Mouse (Mus musculus) cortical plate, adult 2 months (tissue): ENCODE measurements around the gene Agtpbp1. TPM values are rescaled to one million over a fixed set of nuclear protein-coding genes. Genes with fewer than 3 reads are reported as not detected.

Experiments used
- H3K27ac ChIP-seq: fragments of 200-500 bp; 2 replicates; pipeline ENCODE4 v1.5.1; 2012; ENCODE audit warnings: low read length, control low read depth, inconsistent platforms; ENCODE audit not compliant: insufficient read depth
- H3K4me1 ChIP-seq: fragments of 200-500 bp; 2 replicates; pipeline ENCODE4 v1.6.1; 2011; ENCODE audit warnings: low read length; ENCODE audit not compliant: control insufficient read depth, insufficient read depth
- H3K4me3 ChIP-seq: fragments of 200-500 bp; 2 replicates; pipeline ENCODE4 v1.5.1; 2011; ENCODE audit warnings: mild to moderate bottlenecking, low read length, control low read depth; ENCODE audit not compliant: insufficient read depth
- CTCF ChIP-seq: fragments of 200-500 bp; IDR thresholded peaks from 2 replicates; pipeline ENCODE4 v1.5.1; 2011; ENCODE audit warnings: mild to moderate bottlenecking, control low read depth, low read length; ENCODE audit not compliant: insufficient read depth; ENCODE audit errors: extremely low read depth
- POLR2A ChIP-seq: fragments of 200-500 bp; IDR thresholded peaks from 2 replicates; pipeline ENCODE4 v1.6.1; 2011; ENCODE audit warnings: mild to moderate bottlenecking, low read length, control low read depth; ENCODE audit not compliant: insufficient read depth; ENCODE audit errors: extremely low read depth
- polyA plus RNA-seq: library from polyadenylated mRNA; depleted of rRNA; stranded (reverse); fragments of >200 nt; gene quantifications from 2 replicates; pipeline ENCODE4 v1.2.3, GENCODE M21; 2012

The Agtpbp1 gene
- polyA plus RNA-seq, 1 experiment, result 106 TPM

DNA sequence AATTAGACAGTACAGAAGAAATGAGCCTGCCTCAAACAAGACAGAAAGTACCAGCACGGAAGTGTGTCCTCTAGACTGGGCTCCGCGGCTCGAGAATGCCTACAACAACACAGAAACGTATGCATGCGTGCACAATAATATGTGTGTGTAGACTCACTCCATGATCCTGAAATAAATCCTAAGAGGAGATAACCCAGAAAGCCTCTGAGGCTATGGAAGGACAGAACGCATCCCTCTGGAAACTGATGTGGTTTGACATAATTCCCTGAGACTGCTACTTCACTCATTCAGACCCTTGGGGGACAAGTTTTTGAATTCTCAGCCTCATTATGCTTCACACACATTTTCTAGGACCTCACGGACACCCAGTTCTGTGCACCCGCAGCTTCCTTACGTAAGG, 42.6 kb downstream of the Agtpbp1 start:
- no peak overlapping the region for H3K4me3 ChIP-seq
- TF ChIP-seq CTCF, result no peak
- no peak for TF ChIP-seq POLR2A
- H3K4me1 ChIP-seq, result peaks cover 7% of the 10 kb centered on the region
- no peak overlapping the region for H3K27ac ChIP-seq

DNA sequence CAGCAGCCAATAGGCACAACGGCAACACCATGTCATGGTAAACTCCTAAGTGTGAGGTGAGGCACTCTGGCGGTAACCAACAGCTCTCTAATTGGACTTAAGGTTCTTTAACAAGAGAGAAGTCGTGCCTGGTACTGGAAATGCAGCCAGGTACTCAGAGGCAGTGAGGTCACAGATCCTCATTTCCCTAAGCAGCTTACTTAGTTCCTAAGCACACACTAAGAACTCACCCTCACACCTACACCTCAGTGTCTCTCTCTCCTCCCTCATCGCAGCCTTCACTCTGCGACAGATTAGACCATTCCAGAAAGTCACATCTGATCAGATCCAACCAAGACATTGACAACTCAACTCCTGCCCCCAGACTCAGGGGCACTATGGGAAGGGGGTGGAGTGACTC, 45.0 kb downstream of the Agtpbp1 start:
- Histone ChIP-seq H3K4me1 (peaks cover 4% of the 10 kb centered on the region), H3K4me3 (no peak overlapping the region), H3K27ac (no peak overlapping the region)
- TF ChIP-seq POLR2A, result no peak
- no peak for TF ChIP-seq CTCF

DNA sequence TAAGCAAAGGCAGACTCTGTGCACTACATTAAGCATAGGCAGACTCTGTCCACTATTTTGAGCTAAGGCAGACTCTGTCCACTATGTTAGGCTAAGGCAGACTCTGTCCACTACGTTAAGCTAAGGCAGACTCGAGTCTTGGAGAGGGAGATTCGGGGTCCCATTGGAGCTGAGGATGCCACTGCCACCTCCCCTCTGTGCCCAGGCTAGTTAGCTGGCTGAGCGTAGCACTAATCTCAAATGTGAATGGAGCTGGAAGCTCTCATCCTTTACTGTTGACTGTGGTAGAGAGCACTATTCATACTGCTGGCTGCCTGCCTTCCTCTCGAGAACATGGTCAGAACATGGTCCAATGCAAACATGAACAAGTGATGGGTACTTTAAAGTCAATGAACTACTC, 46.4 kb downstream of the Agtpbp1 start:
- Histone ChIP-seq H3K4me1 (0 out of 2 replicates have a peak, but pooled peaks cover 3% of the 10 kb centered on the region), H3K27ac (no peak overlapping the region), H3K4me3 (no peak overlapping the region)
- TF ChIP-seq CTCF, result no peak
- no peak for TF ChIP-seq POLR2A

DNA sequence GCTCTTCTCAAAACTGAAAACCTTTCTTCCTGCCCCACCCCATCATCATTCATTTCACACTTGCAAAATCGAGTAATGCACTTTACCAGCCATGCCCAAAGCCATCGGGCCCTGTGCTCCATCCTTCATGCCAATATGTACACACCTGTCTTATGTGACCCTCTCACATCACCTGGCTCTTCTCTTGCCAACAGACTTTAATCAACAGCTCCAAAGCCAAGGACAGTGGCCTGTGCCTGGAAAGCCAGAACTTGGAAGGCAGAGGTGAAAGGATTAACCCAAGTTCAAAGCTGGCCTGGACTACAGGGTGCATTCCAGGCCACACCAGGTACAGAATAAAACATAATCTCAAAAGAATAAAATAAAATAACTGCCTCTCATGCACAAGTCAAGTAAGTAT, 48.4 kb downstream of the Agtpbp1 start:
- TF ChIP-seq POLR2A, result no peak
- TF ChIP-seq CTCF, result no peak
- Histone ChIP-seq H3K27ac (no peak overlapping the region), H3K4me1 (no peaks in the 10 kb centered on the region), H3K4me3 (no peak overlapping the region)

DNA sequence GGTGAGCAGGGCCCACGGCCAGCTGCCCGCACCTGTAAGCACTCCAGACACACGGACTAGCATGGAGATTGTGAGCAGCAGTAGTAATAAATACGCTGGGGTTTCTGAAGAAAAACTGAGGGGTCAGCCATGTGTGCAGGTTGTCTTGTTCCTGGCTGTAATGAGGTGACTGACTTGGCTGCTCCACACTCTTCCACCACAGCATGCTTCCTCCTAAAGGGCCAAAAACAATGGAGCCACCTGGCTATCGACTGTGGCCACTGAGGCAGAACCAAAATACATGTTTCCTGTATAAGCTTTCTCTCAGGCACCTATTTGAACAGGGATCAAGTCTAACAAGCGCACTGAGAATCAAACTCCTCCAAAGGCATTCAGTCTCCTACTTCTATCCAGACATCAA, 49.3 kb downstream of the Agtpbp1 start:
- TF ChIP-seq CTCF (no peak), POLR2A (no peak)
- no peaks in the 10 kb centered on the region for H3K4me1 ChIP-seq
- no peak overlapping the region for H3K4me3 ChIP-seq
- H3K27ac ChIP-seq, result no peak overlapping the region

DNA sequence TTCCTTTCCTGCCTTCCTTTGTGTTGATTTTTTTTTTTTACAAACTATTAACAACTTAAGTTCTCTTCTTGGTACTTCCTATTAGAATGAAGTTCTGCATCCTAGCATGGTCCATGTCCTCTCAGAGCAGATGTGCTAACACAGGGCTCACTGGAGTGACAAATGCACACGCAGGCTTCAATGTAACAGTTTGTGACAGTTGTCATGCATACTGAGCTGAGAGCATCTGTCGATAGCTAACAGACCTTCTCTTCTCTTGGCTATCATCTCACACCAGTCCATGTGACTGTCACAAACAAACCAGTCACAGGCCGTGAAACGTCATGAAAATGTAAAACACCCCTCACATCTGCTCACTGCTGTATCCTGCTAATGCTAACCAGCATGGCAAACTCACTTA, 50.7 kb downstream of the Agtpbp1 start:
- Histone ChIP-seq H3K4me1 (no peaks in the 10 kb centered on the region), H3K4me3 (no peak overlapping the region), H3K27ac (no peak overlapping the region)
- TF ChIP-seq CTCF (no peak), POLR2A (no peak)

DNA sequence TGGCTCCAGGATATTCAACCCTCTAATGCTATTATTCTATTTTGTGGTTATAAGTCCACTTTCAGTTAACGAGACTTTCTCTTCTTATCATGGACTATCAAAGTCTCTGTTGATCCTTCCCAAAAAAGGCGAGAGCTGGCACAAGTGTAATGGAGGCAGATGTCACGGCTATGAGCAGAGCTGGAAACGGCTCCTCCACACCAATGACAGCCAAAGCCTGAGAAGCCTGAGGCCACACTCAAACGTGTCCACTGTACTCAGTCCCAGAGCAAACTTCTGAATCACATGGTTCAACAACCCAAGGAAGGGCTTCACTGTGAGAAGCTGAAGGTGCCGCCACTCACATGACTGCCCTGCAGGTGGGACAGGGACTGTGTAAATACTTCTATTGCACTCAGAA, 51.7 kb downstream of the Agtpbp1 start:
- Histone ChIP-seq H3K27ac (no peak overlapping the region), H3K4me3 (no peak overlapping the region), H3K4me1 (no peaks in the 10 kb centered on the region)
- no peak for TF ChIP-seq POLR2A

DNA sequence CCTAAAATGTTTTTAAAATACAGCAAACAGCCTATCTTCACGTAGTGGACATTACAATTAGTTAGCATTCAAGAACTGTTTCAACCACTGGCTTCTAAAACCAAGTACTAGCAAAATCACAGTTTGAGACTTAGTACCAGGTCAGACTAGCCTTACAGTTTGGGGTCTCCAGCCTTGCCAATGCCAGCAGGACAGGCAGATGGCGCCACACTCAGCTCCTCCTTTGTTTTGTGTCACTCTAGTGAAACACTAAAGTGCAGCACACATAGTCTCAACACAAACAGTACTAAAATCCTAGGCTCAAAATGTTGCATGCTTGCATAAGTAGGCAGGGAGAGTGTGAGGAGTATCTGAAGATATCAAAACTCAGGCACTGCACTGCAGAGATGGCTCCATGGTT, 53.8 kb downstream of the Agtpbp1 start:
- no peak for TF ChIP-seq POLR2A
- peak; percentile 25; the same call in 1 of the 2 replicates for TF ChIP-seq CTCF
- no peak overlapping the region for H3K4me3 ChIP-seq
- no peak overlapping the region for H3K27ac ChIP-seq
- no peaks in the 10 kb centered on the region for H3K4me1 ChIP-seq

DNA sequence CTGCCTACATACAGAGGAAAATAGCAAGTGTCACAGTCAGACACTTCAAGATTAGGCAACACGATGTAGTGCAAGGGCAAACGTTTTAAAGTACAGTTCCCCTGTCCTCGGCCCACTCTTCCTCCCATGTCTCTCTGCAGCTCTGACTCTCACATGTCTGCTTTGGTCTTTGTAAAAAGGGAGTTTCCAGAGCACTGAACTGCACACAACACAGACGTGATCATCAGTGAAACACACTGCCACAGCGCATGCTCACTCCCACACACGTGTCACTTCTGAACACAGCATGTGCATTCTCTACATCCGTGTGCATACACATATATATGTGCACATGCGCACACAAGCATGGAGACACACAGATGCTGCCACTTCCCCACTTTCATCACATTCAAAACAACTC, 54.5 kb downstream of the Agtpbp1 start:
- Histone ChIP-seq H3K4me1 (no peaks in the 10 kb centered on the region), H3K27ac (no peak overlapping the region), H3K4me3 (no peak overlapping the region)
- TF ChIP-seq CTCF (no peak), POLR2A (no peak)

DNA sequence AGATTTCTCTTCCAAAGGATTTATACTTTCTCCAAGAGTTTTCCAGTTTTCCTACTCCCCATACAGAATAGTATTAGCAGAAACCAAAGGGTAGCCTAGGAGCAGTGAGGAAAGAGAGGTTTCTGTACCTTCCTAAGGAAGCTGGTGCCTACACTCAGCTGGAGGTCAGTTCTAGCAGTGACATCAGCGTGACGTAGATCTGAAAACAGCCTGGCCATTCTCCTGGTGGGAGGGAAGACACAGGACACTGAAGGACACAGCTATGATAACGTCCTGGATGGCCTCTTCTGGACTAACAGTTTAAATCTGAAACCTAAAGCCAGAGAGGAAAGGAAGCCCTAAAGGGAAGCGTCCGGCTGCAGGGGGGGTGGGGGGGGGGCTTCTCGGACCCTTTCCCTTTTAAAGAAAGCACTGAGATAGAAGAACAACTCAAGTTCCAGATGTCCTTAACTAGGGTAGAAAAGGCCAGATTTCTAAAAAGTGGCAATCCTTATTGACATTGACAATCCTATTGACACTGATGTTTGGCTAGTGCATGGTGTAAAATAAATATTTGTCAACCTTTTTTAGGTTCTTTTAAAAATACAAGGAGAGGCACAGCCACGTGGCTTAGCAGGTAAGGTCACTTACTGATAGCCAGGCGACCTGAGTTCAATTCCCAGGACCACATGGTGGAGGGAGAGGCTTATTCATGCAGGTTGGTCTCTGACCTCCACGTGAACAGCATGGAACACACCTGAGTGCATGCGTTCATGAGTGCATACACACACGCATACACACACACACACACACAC, 63.6 kb downstream of the Agtpbp1 start:
- no peak for TF ChIP-seq POLR2A
- no peak for TF ChIP-seq CTCF
- H3K4me3 ChIP-seq, result no peak overlapping the region
- no peak overlapping the region for H3K27ac ChIP-seq
- no peaks in the 10 kb centered on the region for H3K4me1 ChIP-seq
